Mouse (Mus musculus): ENCODE data around the gene Arhgef2.
A peak's percentile ranks its signal among the peaks of the same experiment; 100 is the strongest.
"Not testable (repeated sequence)": the region's sequence is repeated elsewhere in the genome, so short reads cannot be mapped to it uniquely, and the experiment has no call there.

Gene Arhgef2

DNA sequence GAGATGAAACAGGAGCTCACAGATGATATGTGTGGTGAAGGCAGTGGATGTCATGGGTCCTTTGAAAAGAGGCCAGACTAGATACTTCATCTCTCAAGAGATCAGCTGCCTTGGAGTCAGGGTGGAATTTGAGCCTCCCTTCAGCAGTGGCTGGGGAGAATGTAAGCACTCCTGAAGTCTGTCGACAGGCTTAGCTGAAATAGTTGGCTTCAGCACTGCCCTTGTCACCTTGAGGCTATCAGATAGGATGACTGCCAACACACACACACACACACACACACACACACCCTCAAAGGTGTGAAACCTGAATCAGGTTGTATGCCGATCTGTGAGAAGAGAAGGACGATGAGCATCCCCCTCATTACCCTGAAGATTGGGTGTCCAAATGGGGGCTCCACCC is 14.7 kb upstream of the Arhgef2 start:
- no peak for DNase-seq (ENCODE audit: low spot score)

DNA sequence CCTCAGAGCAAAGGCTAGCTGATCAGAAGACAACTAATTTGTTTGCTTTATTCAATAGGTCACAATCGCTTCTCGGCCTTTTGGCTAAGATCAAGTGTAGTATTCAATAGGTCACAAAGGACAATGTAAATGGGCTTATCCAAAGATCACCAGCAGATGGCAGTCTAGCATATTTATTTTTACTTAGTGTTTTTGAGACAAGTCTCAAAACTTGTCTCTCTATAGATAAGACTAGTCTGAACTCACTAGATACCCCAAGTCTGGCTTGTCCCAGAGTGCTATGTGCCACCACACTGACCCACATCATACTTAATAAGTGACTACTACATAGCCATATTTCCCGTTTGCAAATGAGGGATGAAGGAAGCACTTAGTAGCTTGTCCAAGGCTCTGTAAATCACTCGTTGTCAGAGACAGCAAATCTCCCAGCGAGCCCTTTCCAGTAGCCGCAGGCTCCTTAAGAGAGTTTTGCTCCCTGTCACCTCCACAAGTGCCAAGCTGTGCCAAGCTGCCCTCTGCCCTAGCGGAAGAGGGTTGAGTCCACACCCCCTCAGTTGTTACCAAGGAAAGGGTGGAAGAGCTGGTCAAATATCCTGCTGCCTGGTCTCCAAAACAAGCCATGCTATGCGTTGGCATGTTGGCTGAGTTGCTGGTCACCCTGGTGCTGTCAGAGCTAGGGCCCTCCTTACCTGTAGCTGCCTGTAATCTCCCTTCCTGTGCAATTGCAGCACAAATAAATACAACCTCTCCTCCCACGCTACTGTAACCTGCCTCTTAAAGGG is 13.6 kb upstream of the Arhgef2 start:
- DNase-seq (ENCODE audit: low spot score): no peak

- DNase-seq (ENCODE audit: low spot score): no peak
These were observed 12.7 kb upstream of the Arhgef2 start for GRCm38 (mm10) chr3:88592942-88593576.

- no peak for DNase-seq (ENCODE audit: low spot score)
These were observed 11.7 kb upstream of the Arhgef2 start for GRCm38 (mm10) chr3:88593893-88594580.

- DNase-seq (ENCODE audit: low spot score): not testable (repeated sequence)
These were observed 9.2 kb upstream of the Arhgef2 start for GRCm38 (mm10) chr3:88596547-88596946.

GRCm38 (mm10) chr3:88602466-88602865 is 3.3 kb upstream of the Arhgef2 start:
- no peak for DNase-seq (ENCODE audit: low spot score)

DNA sequence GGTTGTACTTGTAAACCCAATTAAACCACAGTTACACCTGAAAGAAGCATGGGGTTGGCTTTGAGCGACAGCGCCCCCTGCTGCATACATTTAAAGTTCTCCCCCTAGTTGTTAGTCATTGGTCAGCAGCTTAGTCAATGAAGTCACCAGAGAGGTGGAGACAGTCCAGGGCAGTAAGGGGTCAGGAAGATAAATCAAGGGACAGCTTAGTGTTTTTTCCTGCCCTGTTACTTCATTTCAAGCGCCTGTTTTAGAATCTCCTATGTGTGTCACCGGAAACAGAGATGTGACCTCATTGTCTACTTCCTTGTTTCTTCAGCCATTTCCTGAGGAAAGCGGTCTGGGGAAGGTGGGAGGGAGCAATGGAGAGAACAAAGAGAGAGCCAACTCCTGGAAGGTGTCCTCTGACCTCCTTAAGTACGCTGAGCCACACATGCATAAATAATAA is 2.0 kb upstream of the Arhgef2 start:
- DNase-seq (ENCODE audit: low spot score): no peak

- no peak for DNase-seq (ENCODE audit: low spot score)
These were observed 903 bp upstream of the Arhgef2 start for GRCm38 (mm10) chr3:88604863-88605262.

DNA sequence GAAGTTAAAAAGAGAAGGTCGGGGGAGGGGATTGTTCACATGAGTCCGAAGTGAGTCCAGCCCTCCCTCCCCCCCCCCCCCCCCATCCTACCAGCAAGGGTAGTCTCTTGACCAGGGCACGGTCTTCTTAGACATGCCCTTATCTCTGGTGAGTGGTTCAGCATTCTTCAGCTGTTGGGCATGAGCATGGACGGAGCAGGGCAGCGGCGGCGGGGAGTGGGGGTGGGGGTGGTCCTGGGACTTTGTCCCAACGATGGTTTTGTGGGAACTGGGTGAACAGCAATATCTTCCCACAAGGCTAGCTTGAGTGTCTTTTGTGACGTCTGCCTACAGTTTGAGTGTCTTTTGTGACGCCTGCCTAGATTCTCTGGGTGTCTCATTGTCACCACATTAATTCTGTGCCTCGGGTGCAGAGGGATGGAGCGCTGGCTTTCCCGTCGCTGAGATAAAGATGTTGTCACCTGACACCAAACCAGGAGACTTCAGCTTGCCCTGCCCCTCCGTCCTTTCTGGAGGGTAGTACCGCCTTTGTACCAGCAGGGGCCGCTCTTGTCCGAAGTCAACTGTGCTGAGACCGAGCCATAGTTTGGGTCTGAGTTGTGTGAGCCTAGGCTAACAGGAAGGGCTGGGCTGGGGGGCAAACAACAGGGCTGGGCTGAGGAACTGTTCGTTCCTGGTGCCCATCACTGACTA is 1.4 kb downstream of the Arhgef2 start:
- DNase-seq (ENCODE audit: low spot score): peak; percentile 54

- no peak for DNase-seq (ENCODE audit: low spot score)
These were observed 2.0 kb downstream of the Arhgef2 start for GRCm38 (mm10) chr3:88607758-88608138.

DNA sequence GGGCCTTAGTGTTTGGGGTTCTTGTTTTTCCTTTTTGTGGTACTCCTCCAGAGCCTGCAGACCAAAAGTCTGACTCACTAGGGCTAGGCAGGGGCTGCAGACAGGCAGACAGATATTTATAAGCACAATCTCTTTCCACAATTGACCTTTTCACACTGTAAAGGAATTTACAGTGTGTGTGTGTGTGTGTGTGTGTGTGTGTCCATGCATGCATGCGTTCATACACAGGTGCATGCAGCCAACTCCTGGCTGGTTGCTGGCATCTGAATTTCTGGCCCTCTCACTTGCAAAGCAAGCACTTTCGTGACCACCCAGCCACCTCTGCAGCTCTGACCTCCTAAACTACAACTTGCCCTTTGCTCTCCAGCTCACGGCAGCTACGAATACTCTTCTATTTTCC is 3.3 kb downstream of the Arhgef2 start:
- DNase-seq (ENCODE audit: low spot score): no peak

- DNase-seq (ENCODE audit: low spot score): no peak
These were observed 8.7 kb downstream of the Arhgef2 start for GRCm38 (mm10) chr3:88614418-88614817.

- DNase-seq (ENCODE audit: low spot score): no peak
These were observed 9.4 kb downstream of the Arhgef2 start for GRCm38 (mm10) chr3:88615117-88615516.

- no peak for DNase-seq (ENCODE audit: low spot score)
These were observed 10.2 kb downstream of the Arhgef2 start for GRCm38 (mm10) chr3:88615902-88616391.

GRCm38 (mm10) chr3:88616951-88617500 is 11.3 kb downstream of the Arhgef2 start:
- no peak for DNase-seq (ENCODE audit: low spot score)

DNA sequence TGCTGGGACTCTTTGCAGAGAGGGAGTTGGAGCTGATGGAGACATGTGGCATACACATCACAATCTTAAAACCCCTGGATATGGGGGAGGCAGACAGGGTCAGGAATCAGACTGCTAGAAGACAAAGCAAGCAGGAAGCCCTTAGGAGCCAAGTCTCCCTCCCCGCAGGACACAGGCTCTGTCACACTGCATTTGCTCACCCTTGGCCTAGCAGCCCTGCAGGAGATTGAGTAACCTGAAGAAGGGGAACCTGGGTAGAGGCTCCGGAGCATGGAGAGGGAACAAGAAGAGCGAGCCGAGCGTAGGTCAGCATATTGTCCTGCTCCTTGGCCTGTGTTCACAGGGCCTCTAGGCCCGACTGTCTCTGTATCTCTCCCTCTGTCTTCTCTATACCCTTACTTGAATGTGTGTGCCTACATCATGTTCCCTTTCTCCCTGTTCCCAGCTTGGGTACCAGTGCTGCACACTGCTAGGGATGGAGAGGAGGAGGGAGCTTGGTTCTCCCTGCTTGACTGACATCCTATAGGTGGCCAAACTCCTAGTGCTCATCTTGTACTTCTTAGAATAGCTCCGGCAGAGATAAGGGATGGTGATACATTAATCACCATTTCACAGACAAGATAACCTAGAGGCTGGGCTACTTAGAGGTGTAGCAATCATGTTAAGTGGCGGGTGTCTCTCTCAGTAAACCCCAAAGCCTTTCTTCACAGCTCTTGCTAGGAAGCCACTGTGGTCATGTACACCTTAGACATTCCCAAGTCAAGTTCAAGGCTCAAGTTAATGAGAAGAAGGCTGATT is 12.5 kb downstream of the Arhgef2 start:
- DNase-seq (ENCODE audit: low spot score): no peak

DNA sequence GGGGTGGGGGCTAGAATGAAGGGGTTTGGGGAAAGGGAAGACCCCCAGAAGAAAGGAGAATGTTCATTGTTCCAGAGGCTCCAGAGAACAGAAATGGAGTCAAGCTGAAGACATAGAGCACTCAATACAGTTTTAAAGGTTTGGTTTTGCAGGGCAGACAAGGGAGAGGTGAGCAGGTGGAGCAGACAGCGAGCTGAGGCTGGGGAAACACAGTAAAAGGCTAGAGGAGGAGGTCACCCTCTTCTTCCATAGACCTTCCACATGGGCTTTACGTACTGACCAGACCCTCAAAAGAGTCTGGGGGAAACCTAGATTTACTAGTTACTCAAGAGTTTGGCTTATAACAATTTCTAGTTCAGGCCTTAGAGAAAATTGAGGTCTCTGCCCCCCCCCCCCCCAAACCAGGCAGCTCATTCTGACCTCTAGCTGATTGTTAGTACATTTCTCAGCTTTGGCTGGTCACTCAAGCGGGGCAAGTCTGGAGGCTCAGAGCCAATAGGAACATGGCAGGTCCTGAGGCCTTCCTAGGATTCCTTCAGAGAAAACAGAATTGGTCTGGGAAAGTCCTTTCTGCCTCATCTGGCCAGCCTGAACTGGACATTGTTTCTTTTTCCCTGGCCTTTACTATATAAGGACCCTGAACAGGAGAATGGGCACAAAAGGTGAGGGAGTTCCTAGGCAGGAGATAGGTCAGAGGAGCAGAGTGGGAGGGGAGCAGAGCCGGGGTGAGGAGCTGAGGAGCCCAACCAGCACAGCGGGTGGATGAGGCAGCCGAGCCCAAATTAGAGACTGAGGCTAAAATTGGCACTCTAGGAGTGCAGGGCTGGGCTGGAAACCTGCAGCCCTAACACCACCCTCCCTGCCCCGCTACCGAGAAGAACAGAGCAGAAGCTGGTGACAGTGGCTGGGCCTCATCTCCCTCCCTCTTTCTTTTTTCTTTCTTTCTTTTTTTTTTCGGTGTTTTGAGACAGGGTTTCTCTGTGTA is 13.6 kb downstream of the Arhgef2 start:
- no peak for DNase-seq (ENCODE audit: low spot score)

DNA sequence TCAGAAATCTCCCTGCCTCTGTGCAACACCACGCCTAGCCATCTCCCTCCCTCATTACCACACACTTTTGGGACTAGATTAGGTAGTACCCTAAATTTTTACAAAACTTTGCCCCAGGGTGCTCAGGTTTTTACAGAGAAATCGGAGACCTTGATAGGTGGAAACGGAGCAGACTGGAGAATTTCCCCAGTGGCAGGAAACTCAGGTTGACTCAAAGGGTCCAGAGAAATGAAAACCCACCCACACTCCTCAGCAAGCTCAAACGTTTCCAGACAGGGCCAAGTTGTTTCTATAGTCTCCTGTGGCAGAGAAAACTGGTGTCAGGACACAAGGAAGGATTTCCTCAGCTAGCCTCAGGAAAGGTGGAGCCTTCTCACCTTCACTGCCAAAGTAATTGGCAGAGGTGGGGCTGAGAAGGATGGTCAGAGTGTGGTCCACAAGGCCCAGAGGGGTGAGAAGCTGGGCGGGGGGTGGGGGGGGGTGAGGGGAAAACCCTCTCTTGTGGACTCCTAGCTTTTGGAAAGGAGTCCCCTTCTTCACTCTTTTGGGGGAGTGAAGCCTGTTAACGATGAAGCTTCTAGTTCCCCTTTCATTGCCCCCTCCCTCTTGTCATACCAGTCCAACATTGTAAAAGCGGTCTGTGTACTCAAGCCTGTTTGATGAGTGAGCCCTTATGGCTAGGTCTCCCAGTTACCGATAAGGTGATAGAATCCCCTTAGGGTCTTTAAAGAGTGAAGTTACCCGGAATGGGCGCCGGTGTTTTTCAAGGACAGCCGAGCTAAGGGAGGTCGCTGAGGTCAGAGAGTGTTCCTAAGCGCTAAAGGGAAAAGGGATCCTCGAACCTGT is 14.6 kb downstream of the Arhgef2 start:
- DNase-seq (ENCODE audit: low spot score): no peak

GRCm38 (mm10) chr3:88620992-88621536 is 15.3 kb downstream of the Arhgef2 start:
- DNase-seq (ENCODE audit: low spot score): no peak
